Mouse (Mus musculus) layer of hippocampus, postnatal 10 days (tissue): ENCODE data around the gene Gm20388. TPM values are rescaled to one million over a fixed set of nuclear protein-coding genes. Genes with fewer than 3 reads are reported as not detected.
A peak's percentile ranks its signal among the peaks of the same experiment; 100 is the strongest.

Source experiments
- DNase-seq, 2 experiments: peaks; one replicate each; pipeline ENCODE4 v3.0.0; 2021; ENCODE audit warnings: low spot score in 2 of 2
- total RNA-seq, 2 experiments: library from RNA; stranded (reverse); gene quantifications; 2 replicates each; pipeline ENCODE4 v1.2.3; 2021

The Gm20388 gene
- total RNA-seq, 2 experiments from 2014 or later, result not detected

GRCm38 (mm10) chr8:122927841-122928240 lies 3017.2 kb downstream of the Gm20388 start:
- no peak for DNase-seq

- no peak for DNase-seq
Observed at GRCm38 (mm10) chr8:122928631-122929224, 3018.1 kb downstream of the Gm20388 start.

GRCm38 (mm10) chr8:122931834-122932560 lies 3021.4 kb downstream of the Gm20388 start:
- peak; percentile 64 to 66 for DNase-seq

GRCm38 (mm10) chr8:122932561-122932959 lies 3021.9 kb downstream of the Gm20388 start:
- DNase-seq, result no peak

- no peak for DNase-seq
Observed at GRCm38 (mm10) chr8:122933973-122934372, 3023.3 kb downstream of the Gm20388 start.

- DNase-seq, result no peak
Observed at GRCm38 (mm10) chr8:122935118-122935517, 3024.5 kb downstream of the Gm20388 start.

- no peak for DNase-seq
Observed at GRCm38 (mm10) chr8:122935912-122936311, 3025.3 kb downstream of the Gm20388 start.

GRCm38 (mm10) chr8:122937545-122938053 lies 3027.0 kb downstream of the Gm20388 start:
- no peak for DNase-seq

- DNase-seq, result no peak
Observed at GRCm38 (mm10) chr8:122938170-122938569, 3027.5 kb downstream of the Gm20388 start.

GRCm38 (mm10) chr8:122938591-122938990 lies 3027.9 kb downstream of the Gm20388 start:
- DNase-seq, result no peak

GRCm38 (mm10) chr8:122942803-122943713 lies 3032.4 kb downstream of the Gm20388 start:
- DNase-seq, result no peak

GRCm38 (mm10) chr8:122945775-122946174 lies 3035.1 kb downstream of the Gm20388 start:
- no peak for DNase-seq

- no peak for DNase-seq
Observed at GRCm38 (mm10) chr8:122949701-122950100, 3039.1 kb downstream of the Gm20388 start.

GRCm38 (mm10) chr8:122951456-122951855 lies 3040.8 kb downstream of the Gm20388 start:
- DNase-seq, result no peak

- DNase-seq, result no peak
Observed at GRCm38 (mm10) chr8:122953028-122953427, 3042.4 kb downstream of the Gm20388 start.

GRCm38 (mm10) chr8:122954090-122954799 lies 3043.6 kb downstream of the Gm20388 start:
- DNase-seq, result no peak

GRCm38 (mm10) chr8:122955195-122955594 lies 3044.6 kb downstream of the Gm20388 start:
- DNase-seq, result no peak

- DNase-seq, result no peak
Observed at GRCm38 (mm10) chr8:122955997-122956396, 3045.4 kb downstream of the Gm20388 start.

- DNase-seq, result no peak
Observed at GRCm38 (mm10) chr8:122960323-122960722, 3049.7 kb downstream of the Gm20388 start.

GRCm38 (mm10) chr8:122960932-122961331 lies 3050.3 kb downstream of the Gm20388 start:
- no peak for DNase-seq

GRCm38 (mm10) chr8:122961458-122961857 lies 3050.8 kb downstream of the Gm20388 start:
- DNase-seq, result no peak
